Mouse (Mus musculus) embryonic facial prominence, embryonic 10.5 days (tissue): ENCODE measurements at regions not wholly inside any gene's neighbourhood (a gene's known extent, or its start where the extent isn't known, plus 50 kb on each side); places are given as distances from the start of the nearest gene placed in this dataset.
"Not testable (repeated sequence)": the region's sequence is repeated elsewhere in the genome, so short reads cannot be mapped to it uniquely, and the experiment has no call there.

Experiments used
- DNase-seq: peaks from one replicate; pipeline ENCODE4 v3.0.0-alpha.2; 2017; ENCODE audit warnings: low spot score
- H3K27ac ChIP-seq: fragments of 300-500 bp; sonication (generic); replicated peaks from 2 replicates; pipeline ENCODE4 v1.5.1; 2016; ENCODE audit warnings: mild to moderate bottlenecking
- H3K27me3 ChIP-seq: fragments of 300-500 bp; sonication (generic); replicated peaks from 2 replicates; pipeline ENCODE4 v1.6.1; 2016; ENCODE audit warnings: low read depth, mild to moderate bottlenecking; ENCODE audit not compliant: poor library complexity, severe bottlenecking
- H3K36me3 ChIP-seq: fragments of 300-500 bp; sonication (generic); replicated peaks from 2 replicates; pipeline ENCODE4 v1.6.1; 2016; ENCODE audit warnings: mild to moderate bottlenecking, moderate library complexity
- H3K4me1 ChIP-seq: fragments of 300-500 bp; sonication (generic); 2 replicates; pipeline ENCODE4 v1.6.1; 2016
- H3K4me3 ChIP-seq: fragments of 300-500 bp; sonication (generic); 2 replicates; pipeline ENCODE4 v1.5.1; 2016; ENCODE audit warnings: mild to moderate bottlenecking, moderate library complexity
- H3K9me3 ChIP-seq: fragments of 300-500 bp; sonication (generic); 2 replicates; pipeline ENCODE4 v1.6.1; 2016; ENCODE audit warnings: mild to moderate bottlenecking
- WGBS: fragments of 180-500 bp; shearing (Covaris S2); methylation state at CpG from one replicate; pipeline ENCODE4 v1.1.7; 2016; 5-methylcytosine and 5-hydroxymethylcytosine counted together

- Histone ChIP-seq H3K9me3 (no peaks in the 10 kb centered on the region), H3K27me3 (no peaks in the 10 kb centered on the region), H3K36me3 (no peaks in the 10 kb centered on the region), H3K27ac (no peak overlapping the region), H3K4me1 (no peaks in the 10 kb centered on the region), H3K4me3 (no peak overlapping the region)
- WGBS: 86% methylated on average over 2 of the region's 2 CpGs
- no peak for DNase-seq
Observed at GRCm38 (mm10) chr2:55182416-55182815, 253.4 kb upstream of the Kcnj3 start.

DNA sequence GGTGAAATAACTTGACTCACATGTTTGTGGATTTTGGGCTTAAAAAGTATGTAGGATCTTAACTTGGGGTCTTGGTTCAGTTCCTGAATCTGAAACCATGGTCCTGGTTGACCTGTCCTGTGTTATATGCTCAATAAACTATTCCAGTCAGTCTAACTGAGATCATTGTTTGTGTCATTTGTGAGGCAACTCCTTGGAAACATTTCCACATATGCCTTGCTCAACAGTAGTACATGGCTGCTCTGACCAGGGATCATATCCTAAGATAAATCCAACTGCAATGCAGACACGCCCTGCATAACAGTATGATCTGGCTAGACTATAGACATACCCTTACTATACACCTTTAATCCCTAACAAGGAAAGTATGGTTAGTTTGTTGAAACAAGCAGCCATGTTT, 228.9 kb upstream of the Kcnj3 start:
- WGBS: 86% methylated on average over 1 of the region's 1 CpGs
- Histone ChIP-seq H3K9me3 (no peaks in the 10 kb centered on the region), H3K27me3 (no peaks in the 10 kb centered on the region), H3K4me1 (no peaks in the 10 kb centered on the region), H3K27ac (no peak overlapping the region), H3K4me3 (no peak overlapping the region), H3K36me3 (no peaks in the 10 kb centered on the region)
- no peak for DNase-seq

GRCm38 (mm10) chr2:55208620-55209019, 227.2 kb upstream of the Kcnj3 start:
- WGBS: 90% methylated on average over 2 of the region's 2 CpGs
- Histone ChIP-seq H3K4me3 (no peak overlapping the region), H3K27ac (no peak overlapping the region), H3K4me1 (no peaks in the 10 kb centered on the region), H3K9me3 (no peaks in the 10 kb centered on the region), H3K36me3 (no peaks in the 10 kb centered on the region), H3K27me3 (no peaks in the 10 kb centered on the region)
- no peak for DNase-seq

DNA sequence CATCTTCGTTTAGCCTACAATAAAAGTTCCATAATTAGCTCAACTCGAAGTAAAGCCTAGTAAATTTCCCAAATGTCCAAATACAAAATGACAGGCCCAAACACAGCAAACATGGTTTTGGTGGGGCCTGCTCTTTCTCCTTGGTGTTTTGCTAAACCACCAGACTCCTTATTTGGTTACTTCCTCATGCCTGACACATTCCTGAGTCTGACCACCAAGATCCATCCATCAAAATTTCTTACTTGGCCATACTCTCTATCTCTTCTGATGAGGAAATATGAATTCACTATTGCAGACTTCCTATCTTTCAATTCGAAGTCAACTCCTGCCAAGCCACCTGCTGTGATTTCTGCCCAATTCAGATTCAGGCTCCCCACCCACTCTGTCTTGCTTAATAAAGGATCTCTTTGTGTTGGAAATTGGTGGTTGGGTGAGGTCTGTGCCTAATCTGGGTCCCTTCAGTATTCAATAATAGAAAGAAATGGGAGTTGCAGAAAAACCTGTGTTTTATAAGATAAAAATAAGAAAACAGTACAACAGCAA, 225.9 kb upstream of the Kcnj3 start:
- Histone ChIP-seq H3K9me3 (no peaks in the 10 kb centered on the region), H3K36me3 (no peaks in the 10 kb centered on the region), H3K27me3 (no peaks in the 10 kb centered on the region), H3K27ac (no peak overlapping the region), H3K4me1 (no peaks in the 10 kb centered on the region), H3K4me3 (no peak overlapping the region)
- WGBS: 68% methylated on average over 3 of the region's 3 CpGs
- no peak for DNase-seq

- no peak for DNase-seq
- 83% methylated on average over 2 of the region's 2 CpGs for WGBS
- Histone ChIP-seq H3K27ac (no peak overlapping the region), H3K36me3 (no peaks in the 10 kb centered on the region), H3K9me3 (no peaks in the 10 kb centered on the region), H3K27me3 (no peaks in the 10 kb centered on the region), H3K4me1 (no peaks in the 10 kb centered on the region), H3K4me3 (no peak overlapping the region)
Observed at GRCm38 (mm10) chr2:55211281-55211680, 224.5 kb upstream of the Kcnj3 start.

DNA sequence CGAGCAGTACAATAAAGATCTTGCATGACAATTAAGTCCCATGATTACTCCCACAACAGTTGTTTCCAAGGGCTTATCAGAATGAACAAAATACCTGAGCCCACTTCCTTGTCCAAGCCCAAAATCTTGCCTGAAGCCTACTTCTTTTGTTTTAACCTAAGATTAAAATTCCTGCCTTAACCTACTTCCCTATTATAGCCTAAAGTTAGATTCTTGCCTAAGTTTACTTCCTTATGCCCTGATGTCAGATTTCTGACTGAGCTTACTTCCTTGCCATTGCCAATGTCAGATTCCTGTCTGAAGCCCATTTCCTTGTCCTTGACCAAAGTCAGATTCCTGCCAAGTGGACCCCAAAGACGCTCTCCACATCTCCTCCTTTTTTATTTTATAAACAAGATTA, 213.7 kb upstream of the Kcnj3 start:
- H3K36me3 ChIP-seq: no peaks in the 10 kb centered on the region

GRCm38 (mm10) chr2:55222741-55223140, 213.0 kb upstream of the Kcnj3 start:
- H3K27me3 ChIP-seq, H3K36me3 ChIP-seq, H3K4me3 ChIP-seq, H3K9me3 ChIP-seq, H3K27ac ChIP-seq, H3K4me1 ChIP-seq, DNase-seq: not testable (repeated sequence)
- 91% methylated on average over 5 of the region's 5 CpGs for WGBS

More for the DNA sequence above, 213.7 kb upstream of the Kcnj3 start:
- no peak for DNase-seq
- 79% methylated on average over 2 of the region's 2 CpGs for WGBS
- Histone ChIP-seq H3K27ac (no peak overlapping the region), H3K9me3 (no peaks in the 10 kb centered on the region), H3K4me3 (no peak overlapping the region), H3K4me1 (no peaks in the 10 kb centered on the region), H3K27me3 (no peaks in the 10 kb centered on the region)

- 83% methylated on average over 7 of the region's 7 CpGs for WGBS
- Histone ChIP-seq H3K27me3 (no peaks in the 10 kb centered on the region), H3K9me3 (no peaks in the 10 kb centered on the region), H3K4me1 (no peaks in the 10 kb centered on the region), H3K4me3 (no peak overlapping the region), H3K36me3 (no peaks in the 10 kb centered on the region), H3K27ac (no peak overlapping the region)
- no peak for DNase-seq
Observed at GRCm38 (mm10) chr2:55228131-55228797, 207.5 kb upstream of the Kcnj3 start.

- Histone ChIP-seq H3K27ac (no peak overlapping the region), H3K36me3 (no peaks in the 10 kb centered on the region), H3K4me3 (no peak overlapping the region), H3K27me3 (no peaks in the 10 kb centered on the region), H3K4me1 (no peaks in the 10 kb centered on the region), H3K9me3 (no peaks in the 10 kb centered on the region)
- WGBS: 86% methylated on average over 2 of the region's 2 CpGs
- DNase-seq: no peak
Observed at GRCm38 (mm10) chr2:55231841-55232240, 203.9 kb upstream of the Kcnj3 start.

- H3K4me3 ChIP-seq: no peak overlapping the region
Observed at GRCm38 (mm10) chr2:55253134-55253533, 182.6 kb upstream of the Kcnj3 start.

GRCm38 (mm10) chr2:55262721-55263278, 173.0 kb upstream of the Kcnj3 start:
- Histone ChIP-seq H3K4me1 (no peaks in the 10 kb centered on the region), H3K27ac (no peak overlapping the region), H3K4me3 (no peak overlapping the region), H3K36me3 (no peaks in the 10 kb centered on the region), H3K9me3 (no peaks in the 10 kb centered on the region), H3K27me3 (no peaks in the 10 kb centered on the region)
- WGBS: 72% methylated on average over 1 of the region's 1 CpGs
- no peak for DNase-seq

More at GRCm38 (mm10) chr2:55253134-55253533, 182.6 kb upstream of the Kcnj3 start:
- Histone ChIP-seq H3K27me3 (no peaks in the 10 kb centered on the region), H3K27ac (no peak overlapping the region), H3K9me3 (no peaks in the 10 kb centered on the region), H3K36me3 (no peaks in the 10 kb centered on the region), H3K4me1 (no peaks in the 10 kb centered on the region)
- DNase-seq: no peak

DNA sequence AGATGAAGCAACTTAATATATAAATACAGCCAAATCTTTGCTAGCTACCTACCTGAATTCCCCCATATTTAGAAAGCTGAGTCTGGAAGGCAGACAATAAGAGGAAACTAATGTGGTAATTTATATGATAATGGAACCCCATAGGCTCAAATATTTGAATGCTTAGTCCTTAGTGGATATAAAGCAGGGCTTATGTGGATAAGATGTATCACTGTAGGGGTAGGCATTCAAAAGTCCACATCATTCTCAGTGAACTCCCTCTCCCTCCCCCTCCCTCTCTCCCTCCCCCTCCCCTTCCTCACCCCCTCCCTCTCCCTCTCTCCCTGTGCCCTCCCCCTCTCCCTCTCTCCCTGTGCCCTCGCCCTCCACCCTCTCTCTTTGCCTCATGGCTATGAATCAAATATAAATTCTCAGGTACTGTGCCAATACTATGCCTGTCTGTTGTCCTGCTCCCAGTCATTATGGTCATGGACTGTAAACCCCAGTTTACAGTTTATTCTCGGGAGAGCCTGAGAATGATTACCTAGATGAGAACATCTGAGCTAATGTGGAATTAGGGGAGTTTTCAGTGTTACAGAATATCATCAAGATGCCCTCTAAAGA, 171.8 kb upstream of the Kcnj3 start:
- Histone ChIP-seq H3K27me3 (no peaks in the 10 kb centered on the region), H3K36me3 (no peaks in the 10 kb centered on the region), H3K4me1 (no peaks in the 10 kb centered on the region), H3K27ac (no peak overlapping the region), H3K9me3 (no peaks in the 10 kb centered on the region), H3K4me3 (no peak overlapping the region)
- WGBS: 70% methylated on average over 2 of the region's 2 CpGs
- DNase-seq: no peak

- Histone ChIP-seq H3K27me3 (no peaks in the 10 kb centered on the region), H3K9me3 (no peaks in the 10 kb centered on the region), H3K36me3 (no peaks in the 10 kb centered on the region), H3K27ac (no peak overlapping the region), H3K4me3 (no peak overlapping the region), H3K4me1 (no peaks in the 10 kb centered on the region)
- DNase-seq: peak; percentile 13
Observed at GRCm38 (mm10) chr2:55306387-55306786, 129.4 kb upstream of the Kcnj3 start.
